Mouse (Mus musculus) gonadal fat pad, adult 2 months (tissue): ENCODE results near the gene Rhobtb1. TPM values are rescaled to one million over a fixed set of nuclear protein-coding genes. Genes with fewer than 3 reads are reported as not detected.

Experiments
- DNase-seq: peaks from one replicate; pipeline ENCODE4 v3.0.0-alpha.2; 2012; ENCODE audit warnings: low read depth
- polyA plus RNA-seq: library from polyadenylated mRNA; depleted of rRNA; stranded (reverse); fragments of >200 nt; gene quantifications from 2 replicates; pipeline ENCODE4 v1.2.3, GENCODE M21; 2012

The Rhobtb1 gene
- polyA plus RNA-seq, 1 experiment: 7.4 TPM

DNA sequence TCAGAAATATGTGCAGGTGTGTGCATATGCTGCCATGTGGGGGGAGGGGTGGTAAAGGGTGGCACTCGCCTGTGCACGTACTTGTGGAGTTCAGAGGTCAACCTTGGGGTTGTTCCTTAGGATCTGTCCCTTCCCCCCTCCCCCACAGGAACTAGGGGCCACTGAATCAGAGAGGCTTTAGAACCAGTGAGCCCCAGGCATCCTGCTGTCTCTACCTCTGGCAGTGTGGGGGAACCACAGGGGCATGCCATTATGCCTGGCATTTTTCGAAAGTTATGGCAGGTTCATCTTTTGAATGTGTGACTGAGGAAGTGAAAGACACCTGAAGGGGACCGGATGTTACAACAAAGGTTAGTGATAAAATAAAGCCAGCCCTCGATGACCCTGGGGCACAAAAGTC lies 59.4 kb downstream of the Rhobtb1 start:
- no peak for DNase-seq

DNA sequence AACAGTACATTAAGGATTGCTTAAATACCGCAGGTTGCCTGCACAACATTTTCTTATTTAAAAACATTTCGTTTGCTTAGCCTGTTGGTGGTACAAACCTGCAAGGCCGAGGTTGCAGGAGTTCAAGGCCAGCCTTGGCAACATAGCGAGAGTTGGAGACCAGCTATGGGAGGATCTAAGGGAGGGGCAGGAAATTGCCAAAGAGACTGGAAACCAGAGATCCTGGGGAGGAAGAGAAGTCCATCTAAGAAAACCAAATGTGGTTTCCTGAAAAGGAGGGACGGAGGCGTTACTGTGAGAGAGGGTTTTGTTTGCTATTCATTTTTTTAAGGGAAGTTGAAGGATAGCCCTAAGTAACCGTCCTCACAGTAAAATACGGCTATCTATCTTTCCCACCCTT lies 60.3 kb downstream of the Rhobtb1 start:
- DNase-seq: no peak

DNA sequence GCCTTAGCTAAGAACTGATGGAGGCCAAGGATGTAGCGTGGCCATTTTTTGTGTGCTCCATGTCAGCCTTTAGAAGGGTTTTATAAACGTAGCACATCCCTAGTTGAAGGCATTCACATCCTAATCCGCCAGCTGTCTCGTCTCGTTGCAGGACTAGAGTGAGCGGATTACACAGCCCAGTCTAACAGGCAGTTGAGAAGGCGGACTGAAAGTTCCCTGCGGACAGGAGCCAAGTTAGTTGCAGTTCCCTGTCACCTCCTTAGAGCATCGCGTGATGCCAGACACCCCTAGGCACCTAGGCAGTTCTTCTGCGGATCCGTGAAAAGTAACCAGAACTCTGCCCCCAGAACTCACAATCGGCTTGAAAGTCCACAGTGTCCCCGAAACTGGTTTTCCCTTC lies 60.7 kb downstream of the Rhobtb1 start:
- peak; percentile 33 for DNase-seq

DNA sequence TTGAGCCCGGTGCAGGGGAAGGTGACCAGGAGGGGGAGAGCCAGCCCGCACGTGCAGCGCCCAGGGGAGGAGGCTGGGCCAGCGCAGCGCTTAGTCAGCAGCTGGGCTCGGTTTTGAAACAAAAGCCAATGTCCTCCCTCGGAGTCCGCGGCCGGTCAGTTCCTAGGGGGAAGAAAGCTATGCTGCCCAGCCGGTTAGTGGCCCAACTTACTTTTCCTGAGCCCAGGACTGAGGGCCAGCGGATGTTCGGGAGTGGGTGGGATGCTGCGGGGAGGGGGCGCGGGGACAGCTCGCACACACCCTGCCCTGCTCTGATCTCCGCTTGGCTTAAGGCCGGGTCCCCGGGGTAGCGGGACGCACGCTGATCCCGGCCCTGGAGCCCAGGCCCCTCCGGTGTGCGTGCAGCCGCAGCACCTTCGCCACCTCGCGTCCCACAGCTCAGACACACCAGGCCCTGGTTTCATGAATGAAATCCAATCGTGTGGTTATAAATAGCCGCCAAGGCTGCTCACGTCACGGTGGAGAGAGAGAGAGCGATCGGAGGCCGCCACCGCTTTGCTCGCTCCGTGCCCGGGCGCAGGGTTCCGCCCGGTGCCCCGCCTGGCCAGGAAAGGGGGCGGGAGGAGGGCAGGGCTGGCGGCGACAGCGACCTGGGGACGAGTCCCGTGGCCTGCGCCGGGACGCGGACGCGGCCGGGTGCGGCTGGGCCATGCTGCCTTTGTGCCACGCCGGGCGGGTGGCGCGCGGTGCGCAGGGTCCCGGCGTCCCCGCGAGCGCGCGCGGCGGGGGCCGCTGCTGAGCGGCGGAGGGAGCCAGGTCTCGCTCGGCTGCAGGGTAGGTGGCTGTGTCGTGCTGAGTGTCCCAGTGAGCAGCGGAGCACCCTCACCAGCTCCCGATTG lies 61.6 kb downstream of the Rhobtb1 start, which contains the start of gene A930033H14Rik:
Gene A930033H14Rik, minus strand, starts transcription at position 557 of the 899 bp plus-strand sequence.
- no peak for DNase-seq

DNA sequence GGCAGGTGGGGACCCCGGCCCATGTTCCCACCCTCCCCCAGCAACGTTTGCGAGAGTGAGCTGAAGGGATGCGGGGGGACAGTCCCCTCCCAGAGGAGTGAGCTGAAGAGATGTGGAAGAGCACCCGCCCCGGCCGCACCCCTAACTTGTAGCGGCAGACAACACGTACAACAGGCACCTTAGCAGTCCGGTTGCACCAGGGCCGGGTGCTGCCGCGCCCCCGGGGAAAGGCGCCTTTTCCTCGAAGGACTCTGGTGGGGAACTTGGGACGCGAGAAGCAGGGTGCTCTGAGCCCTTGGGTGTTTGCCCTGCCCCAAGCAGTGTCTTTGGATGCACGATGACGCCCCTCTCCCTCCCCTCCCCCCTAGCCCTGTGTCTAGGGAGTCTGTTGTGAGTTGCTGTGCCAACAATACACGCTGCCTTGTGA lies 62.2 kb downstream of the Rhobtb1 start:
- DNase-seq: no peak

DNA sequence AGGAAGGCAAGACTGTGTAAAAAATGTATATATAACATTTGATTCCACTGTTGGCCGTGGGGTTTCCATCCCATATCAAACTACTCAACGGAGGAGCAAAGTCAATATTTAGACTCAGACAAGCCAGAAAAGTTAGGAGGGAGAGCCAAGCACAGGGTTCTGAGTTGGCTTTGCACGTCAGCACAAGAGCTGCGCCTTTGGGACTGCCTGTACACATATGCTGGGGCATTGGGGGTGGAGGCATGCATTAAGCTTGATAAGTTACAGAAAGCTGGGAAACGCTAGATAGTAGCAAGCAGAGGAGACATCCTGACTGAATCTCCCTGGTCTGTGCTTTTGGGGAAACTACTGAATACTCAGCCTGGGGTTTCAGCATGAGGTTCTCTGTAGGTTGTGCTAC lies 62.8 kb downstream of the Rhobtb1 start:
- DNase-seq: no peak

DNA sequence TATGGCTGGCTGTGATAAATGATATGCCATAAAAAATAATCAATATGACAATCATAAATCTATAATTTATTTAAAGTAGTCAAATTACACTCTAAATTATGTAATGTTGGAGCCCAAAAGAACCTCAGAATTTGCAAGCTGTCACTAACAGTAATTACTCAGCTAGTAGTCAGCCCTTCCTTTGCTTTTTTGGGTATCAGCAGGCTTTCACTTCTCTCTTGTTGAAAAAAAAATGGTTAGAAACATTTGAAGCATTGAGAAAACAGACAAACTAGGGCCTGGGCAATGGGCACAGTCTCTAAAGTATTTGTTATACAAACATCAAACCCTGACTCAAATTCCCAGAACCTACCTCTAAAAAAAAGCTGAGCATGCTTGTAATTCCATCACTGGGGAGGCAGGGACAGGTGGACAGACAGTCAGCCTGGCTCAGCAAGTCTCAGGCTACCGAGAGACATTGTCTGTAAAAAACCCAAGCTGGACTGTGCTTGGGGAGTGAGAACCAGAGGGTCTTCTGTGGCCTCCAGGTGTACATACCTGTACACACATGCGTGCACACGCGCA lies 66.0 kb downstream of the Rhobtb1 start:
- no peak for DNase-seq

DNA sequence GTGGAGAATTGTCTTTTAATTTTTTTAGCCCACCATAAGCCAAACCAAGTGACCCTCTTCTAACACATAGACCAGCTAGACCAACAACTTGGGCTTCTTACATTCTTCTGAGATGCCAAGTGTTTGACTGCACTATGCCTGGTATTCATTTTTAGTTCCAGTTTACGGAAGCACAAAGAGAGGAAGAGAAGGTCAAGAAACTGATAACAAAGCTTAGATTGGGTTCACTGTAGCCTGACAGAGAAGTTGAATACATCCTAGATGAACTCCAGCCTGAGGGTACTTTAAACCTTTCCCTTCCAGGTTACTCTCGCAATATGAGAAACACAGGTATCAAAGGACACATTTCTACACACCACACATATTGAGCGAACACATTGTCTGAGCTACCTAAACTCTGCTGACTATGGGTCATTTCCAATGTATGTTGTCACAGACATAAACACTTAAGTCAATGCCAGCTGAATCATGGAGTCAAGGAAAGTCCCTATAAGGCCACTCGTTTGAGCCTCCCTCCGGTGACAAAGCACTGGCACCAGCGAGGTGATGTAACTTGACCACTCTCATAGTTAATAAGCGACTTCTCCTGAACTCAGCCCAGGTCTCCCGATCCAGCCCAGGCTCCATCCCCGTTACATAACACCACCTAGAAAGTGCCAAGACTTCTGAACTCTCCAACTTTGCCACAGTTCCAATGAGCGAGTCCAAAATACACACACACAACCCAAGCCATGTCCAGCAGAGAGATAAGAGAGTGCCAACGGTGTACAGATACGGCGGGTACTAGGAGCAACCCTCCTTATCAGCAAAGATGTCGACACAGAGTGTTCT lies 67.4 kb downstream of the Rhobtb1 start:
- no peak for DNase-seq

DNA sequence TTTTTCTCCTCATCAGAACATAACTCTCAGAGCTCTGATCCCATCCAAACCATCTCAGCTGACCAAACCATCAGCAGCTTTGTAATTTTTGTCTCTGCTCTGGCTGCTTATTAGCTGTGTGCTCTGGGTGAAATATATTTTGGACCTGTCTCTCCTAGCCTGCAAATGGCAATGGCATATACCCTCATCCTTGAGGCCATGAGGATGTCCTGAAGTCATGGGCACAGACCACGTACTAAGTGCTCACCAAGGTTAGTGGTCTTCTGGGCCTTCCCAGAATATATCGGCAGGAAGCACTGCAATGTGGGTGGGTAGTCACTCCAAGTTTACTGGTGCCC lies 68.0 kb downstream of the Rhobtb1 start:
- no peak for DNase-seq

DNA sequence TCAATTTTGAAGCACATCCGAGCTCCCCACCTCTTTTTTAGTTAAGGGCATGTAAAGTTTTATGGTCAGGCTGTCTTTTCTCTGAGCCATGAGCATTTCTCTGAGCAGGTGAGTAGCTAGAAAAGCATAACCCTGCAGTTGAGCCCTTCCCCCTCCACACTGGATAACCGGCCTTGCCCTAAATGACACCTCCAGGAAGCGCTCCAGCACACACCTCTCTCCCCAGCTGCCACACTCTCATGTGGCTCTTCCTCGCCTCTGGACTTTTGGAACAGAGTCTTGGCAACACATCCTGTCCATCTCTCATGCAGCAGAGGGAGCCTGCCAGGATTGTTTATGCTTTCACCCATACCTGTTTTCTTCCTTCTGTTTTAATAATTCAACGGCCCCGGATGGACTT lies 69.1 kb downstream of the Rhobtb1 start:
- no peak for DNase-seq

DNA sequence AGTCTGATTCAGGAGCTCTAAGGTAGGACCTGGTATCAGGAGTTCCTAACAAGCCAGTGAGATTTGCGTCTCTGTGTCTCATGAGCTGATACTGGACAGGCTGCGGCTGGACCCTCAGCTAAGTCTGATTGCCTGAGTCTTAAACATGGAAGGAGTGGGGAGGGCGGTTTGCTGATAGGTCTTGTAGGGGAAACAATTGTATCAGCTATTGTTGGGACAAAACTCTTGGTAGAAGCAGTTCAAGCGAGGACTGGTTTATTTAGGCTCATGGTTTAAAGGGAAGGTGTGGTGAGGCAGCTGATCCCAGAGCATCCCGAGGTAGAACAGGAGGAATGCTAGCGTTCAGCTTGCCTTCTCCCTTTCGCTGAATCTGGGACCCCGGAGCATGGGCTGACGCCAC lies 69.9 kb downstream of the Rhobtb1 start:
- no peak for DNase-seq

DNA sequence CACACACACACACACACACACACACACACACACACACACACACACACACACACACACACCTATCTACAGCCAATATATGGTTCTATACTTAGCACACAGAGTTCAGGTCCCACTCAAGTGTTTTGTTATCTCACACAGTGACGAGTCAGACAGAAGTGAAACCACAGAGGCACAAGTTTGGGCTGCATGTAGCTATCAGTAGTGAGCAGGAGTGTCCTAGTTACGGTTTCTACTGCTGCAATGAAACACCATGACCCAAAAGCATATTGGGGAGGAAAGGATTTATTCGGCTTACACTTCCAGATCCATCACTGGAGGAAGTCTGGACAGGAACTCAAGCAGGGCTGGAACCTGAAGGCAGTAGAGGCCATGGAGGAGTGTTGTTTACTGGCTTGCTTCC lies 70.7 kb downstream of the Rhobtb1 start:
- DNase-seq: no peak

DNA sequence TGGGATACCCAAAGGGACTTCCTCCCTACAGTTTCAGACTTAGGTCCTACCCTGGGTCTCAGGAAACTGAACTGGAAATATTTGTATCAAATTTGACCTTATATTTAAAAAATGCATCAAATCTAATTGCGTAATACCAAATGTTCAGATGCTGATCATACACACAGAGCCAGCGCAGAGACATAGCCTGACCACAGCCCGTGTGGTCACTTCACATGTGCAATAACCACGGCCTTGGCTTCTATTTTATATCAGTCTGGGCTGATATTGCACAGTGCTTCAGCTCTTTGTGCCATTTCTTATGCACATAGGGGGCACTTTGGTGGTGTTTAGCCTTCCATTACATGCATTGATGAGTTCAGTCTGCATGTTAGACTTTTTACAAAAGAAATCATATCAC lies 72.0 kb downstream of the Rhobtb1 start:
- no peak for DNase-seq

DNA sequence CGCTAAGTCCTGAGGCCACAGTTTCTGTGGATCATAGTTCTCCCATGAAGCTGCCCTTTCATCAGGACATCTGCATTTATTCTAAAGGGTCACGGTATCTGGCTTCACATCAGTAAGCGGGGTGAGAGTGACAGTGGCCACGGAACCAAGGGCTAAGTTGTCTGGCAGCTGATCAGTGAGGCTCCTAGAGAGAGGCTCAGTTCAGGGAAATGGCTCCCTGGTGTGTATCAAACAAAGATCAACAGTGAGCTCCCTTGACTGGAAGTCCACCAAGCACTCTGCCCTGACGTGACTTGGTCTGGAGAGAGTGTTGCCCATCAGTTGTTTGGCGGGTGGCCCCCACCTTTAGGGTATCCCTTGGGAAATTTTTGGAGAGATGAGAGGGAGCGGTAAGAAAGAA lies 73.0 kb downstream of the Rhobtb1 start:
- no peak for DNase-seq

DNA sequence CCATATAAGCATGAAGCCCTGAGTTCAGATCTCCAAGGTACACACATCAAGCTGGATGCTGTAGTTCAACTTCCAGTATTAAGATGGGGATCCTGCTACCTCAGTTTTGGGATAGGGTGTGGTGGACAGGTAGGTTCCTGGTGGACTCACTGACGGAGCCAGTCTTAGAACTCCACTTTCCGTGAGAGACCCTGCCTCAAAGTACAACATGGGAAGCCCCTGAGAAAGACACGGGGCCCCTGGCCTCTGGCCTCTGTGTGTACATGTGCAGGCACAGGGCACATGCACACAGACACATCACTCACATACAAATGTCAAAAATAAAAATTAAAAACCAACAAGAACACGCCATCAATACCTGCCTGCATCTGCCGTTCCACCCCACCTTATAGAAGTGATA lies 74.2 kb downstream of the Rhobtb1 start:
- no peak for DNase-seq

DNA sequence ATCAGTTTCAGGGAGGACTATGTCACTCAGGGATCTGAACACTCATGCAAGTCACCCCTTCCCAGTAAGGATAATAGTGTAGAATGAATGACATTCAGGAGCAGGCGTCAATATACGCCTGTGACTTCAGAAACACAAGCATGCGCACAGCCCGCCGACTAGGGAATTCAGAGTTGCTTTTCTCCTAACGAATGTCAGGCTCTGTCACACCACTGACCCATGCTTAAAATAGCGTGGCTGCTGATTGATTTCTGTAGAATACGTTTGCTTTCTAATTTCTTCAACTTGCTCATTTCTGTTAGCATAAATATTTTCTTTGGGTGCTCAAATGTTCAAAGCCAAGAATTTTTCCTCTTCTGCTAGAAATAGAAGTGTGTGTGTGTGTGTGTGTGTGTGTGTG lies 74.7 kb downstream of the Rhobtb1 start:
- no peak for DNase-seq

DNA sequence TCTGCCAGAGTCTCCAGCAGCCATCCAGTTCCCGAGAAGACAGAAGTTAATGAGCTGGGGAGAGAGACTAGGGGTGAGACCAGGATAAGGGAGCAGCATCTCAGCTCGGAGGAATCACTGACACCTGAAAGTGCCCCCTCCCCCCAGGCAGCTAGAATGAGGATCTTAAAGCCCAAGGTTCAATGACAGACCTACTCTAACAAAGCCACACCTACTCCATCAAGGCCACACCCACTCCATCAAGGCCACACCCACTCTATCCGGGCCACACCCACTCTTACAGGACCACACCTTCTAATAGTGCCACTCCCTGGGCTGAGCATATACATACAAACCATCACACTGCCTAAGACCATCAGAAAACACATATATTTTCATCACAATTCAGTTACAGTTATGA lies 86.0 kb downstream of the Rhobtb1 start:
- DNase-seq: no peak

DNA sequence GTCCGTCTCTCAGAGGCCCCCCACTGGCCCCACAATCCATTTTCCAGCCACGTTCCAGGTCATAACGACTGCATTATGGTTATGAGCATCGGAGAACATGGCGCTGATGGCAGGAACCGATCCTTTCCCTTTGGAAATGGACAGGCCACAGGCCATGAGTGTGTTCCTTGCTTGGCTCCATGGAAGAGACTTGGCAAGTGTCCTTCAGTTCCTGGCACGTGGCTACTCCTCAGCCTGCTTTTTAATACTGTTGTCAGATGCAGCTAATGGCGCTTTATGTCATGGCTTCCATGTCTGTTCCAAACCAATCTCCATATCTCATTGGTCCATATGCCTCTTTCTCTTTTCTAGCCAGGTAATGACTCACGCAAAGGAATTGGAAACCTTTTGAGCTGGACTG lies 86.5 kb downstream of the Rhobtb1 start:
- DNase-seq: no peak

DNA sequence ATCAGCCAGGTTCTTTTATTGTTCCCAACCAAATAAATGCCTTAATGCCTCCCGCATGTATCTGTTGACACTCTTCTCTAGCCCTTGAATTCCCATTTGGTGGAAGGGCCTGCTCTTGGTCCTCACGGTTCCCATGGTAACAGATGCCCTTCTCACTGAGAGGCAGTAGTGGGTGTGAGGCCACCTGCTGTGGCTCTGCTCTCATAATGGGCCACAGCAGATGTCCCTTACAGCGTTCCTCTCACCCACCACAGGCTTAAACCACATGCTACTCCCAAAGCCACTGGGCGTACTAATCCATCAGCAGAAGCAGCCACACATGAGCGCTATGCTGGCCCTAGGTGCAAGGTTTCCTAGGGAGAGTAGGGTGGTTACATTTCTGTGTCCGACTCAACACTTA lies 87.1 kb downstream of the Rhobtb1 start:
- no peak for DNase-seq

DNA sequence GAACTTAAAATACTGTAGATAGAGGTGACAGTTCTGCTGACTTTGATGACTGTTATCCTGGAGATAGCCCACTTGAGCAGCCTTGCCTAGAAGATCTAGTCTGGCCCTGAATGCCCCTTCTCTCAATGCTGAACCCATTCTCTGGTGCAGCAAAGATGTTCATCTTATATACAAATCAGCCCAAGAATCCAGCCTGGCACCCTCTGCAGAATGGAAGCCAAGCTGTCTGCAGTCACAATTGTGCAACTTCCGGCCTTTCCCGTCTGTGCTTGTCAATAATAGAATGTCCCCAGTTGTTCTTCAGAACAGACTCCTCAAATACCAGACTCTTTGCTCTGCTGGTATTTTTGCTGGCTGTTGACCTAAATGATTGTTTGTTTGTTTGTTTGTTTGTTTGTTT lies 89.3 kb downstream of the Rhobtb1 start:
- no peak for DNase-seq

DNA sequence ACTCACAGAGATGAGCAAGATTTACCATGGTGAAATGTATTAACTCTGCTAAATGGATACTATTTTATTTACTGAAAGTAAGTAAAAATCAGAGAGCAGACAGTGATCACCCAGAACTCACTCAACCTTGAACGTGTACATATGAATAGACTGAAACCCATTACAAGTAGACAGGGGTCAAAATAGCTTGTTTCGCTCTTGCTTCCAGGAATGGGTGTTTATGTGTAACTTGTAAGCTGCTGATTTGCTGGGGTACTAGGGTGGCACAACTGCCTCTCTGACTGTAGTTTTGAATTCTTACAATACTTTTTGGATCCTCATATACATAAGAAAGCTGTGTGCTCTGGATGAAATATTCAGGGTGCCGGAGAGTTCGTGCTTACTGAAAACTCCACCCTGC lies 93.9 kb downstream of the Rhobtb1 start:
- DNase-seq: no peak

DNA sequence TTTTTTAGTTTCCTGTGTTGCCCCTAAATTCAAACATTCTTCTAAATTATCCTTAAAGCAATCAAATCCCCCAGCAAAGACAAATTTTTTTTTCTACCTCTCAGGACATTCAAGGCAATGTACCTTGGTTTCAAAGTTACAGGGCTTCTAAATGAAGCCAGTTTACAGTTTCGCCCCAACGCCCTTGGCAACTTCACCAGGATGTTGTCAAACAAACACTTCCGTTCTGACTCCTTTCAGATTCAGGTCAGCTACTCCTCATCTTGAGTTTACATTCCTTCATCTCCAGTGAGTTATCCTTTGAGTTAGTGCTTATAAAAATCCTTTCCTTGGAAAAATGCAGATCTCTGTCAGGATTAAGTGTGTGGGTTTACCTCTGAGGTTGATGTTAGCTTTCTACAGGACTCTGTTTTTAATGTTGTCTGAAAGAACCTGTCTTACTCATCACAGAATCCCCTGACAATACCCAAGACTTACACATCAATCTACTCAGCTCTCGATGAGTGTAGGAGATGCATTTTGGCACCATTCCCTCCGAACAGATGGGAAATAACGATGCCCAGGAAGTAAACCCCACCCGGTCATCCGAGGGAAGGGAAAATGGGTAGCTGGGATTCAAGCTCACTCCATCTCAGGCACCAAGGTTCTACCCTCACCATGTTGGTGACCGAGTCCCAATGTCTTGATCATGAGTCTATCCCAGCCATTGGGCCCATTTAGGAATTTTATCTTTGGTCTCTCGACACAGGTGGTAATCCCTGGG lies 94.9 kb downstream of the Rhobtb1 start:
- DNase-seq: no peak
